In the genomic region with DNA sequence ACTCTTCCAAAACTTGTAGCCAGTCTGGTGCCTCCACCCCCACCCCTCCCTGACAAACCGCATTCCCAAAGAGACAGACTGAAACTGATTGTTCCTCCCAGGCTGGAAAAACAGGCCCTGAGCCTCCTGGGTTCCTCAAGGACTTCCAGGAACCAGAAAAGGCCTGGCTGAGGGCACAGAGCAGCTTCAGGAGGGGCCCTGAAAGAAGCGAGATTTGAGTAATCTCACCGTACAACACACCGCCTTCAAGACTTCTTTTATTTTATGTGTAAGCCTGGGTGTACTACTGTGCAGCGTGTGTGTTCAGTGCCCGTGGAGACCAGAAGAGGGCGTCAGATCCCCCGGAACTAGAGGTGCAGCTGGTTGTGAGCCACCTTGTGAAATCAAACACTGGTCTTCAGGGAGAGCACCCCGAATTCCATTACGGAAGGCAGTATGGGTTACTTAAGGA, we compare ENCODE assay signal across 8 mouse cellular contexts.
DNase-seq lines count a peak whose midpoint lies in the region; ATAC-seq and TF ChIP-seq lines count a peak whose summit lies in the region.

No protein-coding gene starts in this region.

- peak; percentile 26; the same call in 1 of the 2 replicates for TF ChIP-seq CTCF in testis, adult 2 months (IDR thresholded peaks at IDR 0.05; ENCODE audit: control insufficient read depth, insufficient read depth, insufficient replicate concordance, low read depth, low read length)
- TF ChIP-seq CTCF in small intestine, adult 2 months (IDR thresholded peaks at IDR 0.05; ENCODE audit: extremely low read depth, insufficient read length, insufficient replicate concordance, low read depth, low read length): peak; percentile 31; the same call in 1 of the 2 replicates

- 70% methylated on average over 10 of the region's 10 CpGs for WGBS in forebrain, embryonic 13.5 days
- WGBS in small intestine, adult 2 months: 81% methylated on average over 10 of the region's 10 CpGs

- no peak overlapping the region for H3K4me2 ChIP-seq in forebrain, embryonic 13.5 days

- no peaks in the 10 kb centered on the region for H3K36me3 ChIP-seq in testis, adult 2 months (ENCODE audit: control insufficient read depth, insufficient read depth, low read length)
- H3K36me3 ChIP-seq in forebrain, embryonic 13.5 days (ENCODE audit: poor library complexity, severe bottlenecking): no peaks in the 10 kb centered on the region
- no peaks in the 10 kb centered on the region for H3K36me3 ChIP-seq in small intestine, adult 2 months (ENCODE audit: control insufficient read depth, insufficient read depth, low read length)

- H3K4me3 ChIP-seq in testis, adult 2 months (ENCODE audit: control insufficient read depth, low read depth, low read length): no peak overlapping the region
- H3K4me3 ChIP-seq in forebrain, embryonic 13.5 days: no peak overlapping the region
- H3K4me3 ChIP-seq in small intestine, adult 2 months (ENCODE audit: low read depth, low read length): no peak overlapping the region

- no peaks in the 10 kb centered on the region for H3K27me3 ChIP-seq in testis, adult 2 months (ENCODE audit: control insufficient read depth, insufficient read depth, low read length)
- H3K27me3 ChIP-seq in forebrain, embryonic 13.5 days: no peaks in the 10 kb centered on the region
- H3K27me3 ChIP-seq in small intestine, adult 2 months (ENCODE audit: control insufficient read depth, insufficient read depth, low read length): no peaks in the 10 kb centered on the region

- H3K4me1 ChIP-seq in testis, adult 2 months (ENCODE audit: control insufficient read depth, insufficient read depth, low read length): no peaks in the 10 kb centered on the region; the same call in 1 of the 2 replicates
- peaks cover 23% of the 10 kb centered on the region for H3K4me1 ChIP-seq in forebrain, embryonic 13.5 days
- no peaks in the 10 kb centered on the region for H3K4me1 ChIP-seq in small intestine, adult 2 months (ENCODE audit: control insufficient read depth, insufficient read depth, insufficient read length, low read length)

- peak; percentile 27; the same call in 1 of the 2 replicates for ATAC-seq in forebrain, embryonic 13.5 days

- no peak overlapping the region for H3K9ac ChIP-seq in forebrain, embryonic 13.5 days

- no peaks in the 10 kb centered on the region for H3K9me3 ChIP-seq in forebrain, embryonic 13.5 days (replicated peaks)

- DNase-seq in testis, postnatal 14 days (ENCODE audit: low spot score): no peak
- peak; percentile 43 to 55 for DNase-seq in lung, adult 18-20 months
- DNase-seq in cerebellum, postnatal 10 days: no peak
- DNase-seq in spleen, adult 18-20 months: no peak
- no peak for DNase-seq in urinary bladder, postnatal 25 days (ENCODE audit: low spot score)

- peak overlapping the region; percentile 65 for H3K27ac ChIP-seq in testis, adult 2 months (ENCODE audit: control insufficient read depth, insufficient read depth, low read depth, low read length)
- H3K27ac ChIP-seq in forebrain, embryonic 13.5 days: no peak overlapping the region
- H3K27ac ChIP-seq in small intestine, adult 2 months (ENCODE audit: insufficient read depth, low read depth, low read length): no peak overlapping the region; the same call in 1 of the 2 replicates

- TF ChIP-seq POLR2A in testis, adult 2 months (IDR thresholded peaks at IDR 0.05; ENCODE audit: control insufficient read depth, low read depth, low read length): no peak
- TF ChIP-seq POLR2A in small intestine, adult 2 months (IDR thresholded peaks at IDR 0.05; ENCODE audit: low read depth, low read length): no peak

Comparison
In these comparisons a context has a peak if more than half of its experiments do, and no peak if none do; other contexts are left out.
1. DNase-seq: peak in lung, adult 18-20 months (2 of 2); none in testis, postnatal 14 days (single experiment), cerebellum, postnatal 10 days (0 of 2), spleen, adult 18-20 months (0 of 2) and urinary bladder, postnatal 25 days (single experiment).